Mouse (Mus musculus) E14TG2a.4 (cell line): ENCODE data around the gene Hpd.

Experiments used
- H3K27me3 ChIP-seq: 2 replicates; pipeline ENCODE4 v1.6.1; 2014; ENCODE audit warnings: low read length, control low read depth; ENCODE audit not compliant: insufficient read depth
- H3K36me3 ChIP-seq: 2 replicates; pipeline ENCODE4 v1.6.1; 2014; ENCODE audit warnings: low read length, control low read depth; ENCODE audit not compliant: insufficient read depth
- H3K4me1 ChIP-seq: replicated peaks from 2 replicates; pipeline ENCODE4 v1.6.1; 2014; ENCODE audit warnings: low read depth, low read length, control low read depth
- H3K4me3 ChIP-seq: replicated peaks from 2 replicates; pipeline ENCODE4 v1.5.1; 2014; ENCODE audit warnings: mild to moderate bottlenecking, low read length
- H3K9me3 ChIP-seq: 2 replicates; pipeline ENCODE4 v1.6.1; 2014; ENCODE audit warnings: low read length, control low read depth
- CTCF ChIP-seq: conservative IDR thresholded peaks from 2 replicates; pipeline ENCODE4 v1.5.1; 2014; ENCODE audit warnings: low read length
- NANOG ChIP-seq: IDR thresholded peaks from 2 replicates; pipeline ENCODE4 v1.6.1; 2014; ENCODE audit warnings: borderline replicate concordance, low read length, mixed read lengths
- POU5F1 ChIP-seq: IDR thresholded peaks from 2 replicates; pipeline ENCODE4 v1.6.1; 2014; ENCODE audit warnings: low read length, borderline replicate concordance

The Hpd gene

DNA sequence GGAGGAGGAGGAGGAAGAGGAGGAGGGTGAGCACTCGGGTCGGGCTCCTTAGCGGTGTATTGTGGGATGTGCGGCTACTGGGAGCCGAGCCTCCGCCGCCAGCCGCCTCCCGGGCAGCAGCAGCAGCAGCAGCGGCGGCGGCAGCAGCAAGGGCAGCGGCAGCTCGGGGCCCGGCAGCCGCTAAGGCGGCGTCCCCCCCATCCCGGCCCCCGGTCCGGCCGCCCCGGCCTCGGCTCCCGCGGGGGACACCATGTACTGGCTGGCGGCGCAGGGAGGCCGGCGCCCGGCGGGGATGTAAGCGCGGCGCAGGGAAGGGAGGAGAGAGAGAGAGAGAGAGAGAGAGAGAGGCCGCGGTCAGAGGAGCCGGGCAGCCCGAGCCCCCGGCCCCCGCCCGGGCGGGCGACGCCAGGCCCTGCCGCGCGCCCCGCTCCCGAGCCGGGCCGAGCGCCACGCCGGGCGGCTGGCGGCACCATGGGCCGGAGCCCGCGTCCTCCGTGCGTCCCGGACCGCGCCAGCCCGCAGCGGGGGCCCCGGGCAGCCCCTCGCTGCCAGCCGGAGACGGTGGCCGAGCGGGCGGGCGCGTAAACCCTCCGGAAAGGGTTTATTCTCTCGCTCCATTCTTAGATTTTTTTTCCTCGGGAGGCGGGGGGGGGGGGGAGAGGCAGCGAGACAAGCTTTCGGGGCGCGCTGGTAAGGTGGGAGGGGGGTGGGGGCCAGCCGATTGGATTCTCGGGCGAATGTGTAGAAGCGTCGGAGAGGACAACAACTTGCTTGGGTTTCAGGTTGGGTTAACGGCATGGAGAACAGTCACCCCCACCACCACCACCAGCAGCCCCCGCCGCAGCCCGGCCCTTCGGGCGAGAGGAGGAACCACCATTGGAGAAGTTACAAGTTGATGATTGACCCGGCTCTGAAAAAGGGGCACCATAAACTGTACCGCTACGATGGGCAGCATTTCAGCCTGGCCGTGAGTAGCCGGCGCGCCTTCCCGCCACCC lies 40.1 kb downstream of the Hpd start, which contains the start of gene Setd1b:
Setd1b (plus strand) TSS at position 33 of the 997 bp plus-strand sequence.
- Histone ChIP-seq H3K4me3 (peak within 1 kb of the TSS; percentile 82), H3K36me3 (peaks cover 35% of the 10 kb centered on the region), H3K9me3 (no peaks in the 10 kb centered on the region), H3K27me3 (peaks cover 12% of the 10 kb centered on the region), H3K4me1 (peaks cover 54% of the 10 kb centered on the region)
- TF ChIP-seq NANOG (no peak), POU5F1 (no peak), CTCF (no peak)

DNA sequence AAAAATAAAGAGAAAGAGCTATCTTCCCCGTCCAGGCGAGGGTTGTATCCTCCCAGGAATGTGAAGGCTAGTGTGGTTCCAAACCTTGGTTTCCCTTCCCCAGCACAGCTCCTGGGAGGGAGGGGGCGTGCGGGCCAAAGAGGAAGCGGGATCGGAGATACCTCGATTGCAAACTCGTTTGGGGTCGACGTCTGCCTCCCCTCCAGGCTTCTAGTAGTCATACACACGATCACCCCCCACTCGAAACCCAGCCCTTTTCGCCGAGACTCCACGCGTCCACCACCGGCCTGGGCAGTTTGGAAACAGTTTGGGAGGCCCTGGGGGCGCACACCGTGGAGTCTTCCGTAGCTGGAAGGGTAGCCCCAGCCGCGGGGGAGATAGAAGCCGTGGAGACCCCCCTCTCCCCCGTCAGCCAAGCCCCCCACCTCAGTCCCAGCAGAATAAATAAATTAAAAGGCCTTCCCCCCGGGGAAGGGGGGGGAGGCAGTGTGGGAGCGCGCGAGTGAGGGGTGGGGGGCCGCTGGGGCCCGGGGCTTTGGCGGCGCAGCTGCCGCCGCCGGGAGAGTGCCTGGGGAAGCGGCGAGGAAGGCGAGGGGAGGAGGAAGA lies 40.9 kb downstream of the Hpd start:
- peaks cover 54% of the 10 kb centered on the region for H3K4me1 ChIP-seq
- no peaks in the 10 kb centered on the region for H3K9me3 ChIP-seq
- peak overlapping the region; percentile 82 for H3K4me3 ChIP-seq
- TF ChIP-seq POU5F1 (no peak), NANOG (no peak), CTCF (no peak)
- H3K27me3 ChIP-seq = peaks cover 12% of the 10 kb centered on the region
- peaks cover 33% of the 10 kb centered on the region for H3K36me3 ChIP-seq

DNA sequence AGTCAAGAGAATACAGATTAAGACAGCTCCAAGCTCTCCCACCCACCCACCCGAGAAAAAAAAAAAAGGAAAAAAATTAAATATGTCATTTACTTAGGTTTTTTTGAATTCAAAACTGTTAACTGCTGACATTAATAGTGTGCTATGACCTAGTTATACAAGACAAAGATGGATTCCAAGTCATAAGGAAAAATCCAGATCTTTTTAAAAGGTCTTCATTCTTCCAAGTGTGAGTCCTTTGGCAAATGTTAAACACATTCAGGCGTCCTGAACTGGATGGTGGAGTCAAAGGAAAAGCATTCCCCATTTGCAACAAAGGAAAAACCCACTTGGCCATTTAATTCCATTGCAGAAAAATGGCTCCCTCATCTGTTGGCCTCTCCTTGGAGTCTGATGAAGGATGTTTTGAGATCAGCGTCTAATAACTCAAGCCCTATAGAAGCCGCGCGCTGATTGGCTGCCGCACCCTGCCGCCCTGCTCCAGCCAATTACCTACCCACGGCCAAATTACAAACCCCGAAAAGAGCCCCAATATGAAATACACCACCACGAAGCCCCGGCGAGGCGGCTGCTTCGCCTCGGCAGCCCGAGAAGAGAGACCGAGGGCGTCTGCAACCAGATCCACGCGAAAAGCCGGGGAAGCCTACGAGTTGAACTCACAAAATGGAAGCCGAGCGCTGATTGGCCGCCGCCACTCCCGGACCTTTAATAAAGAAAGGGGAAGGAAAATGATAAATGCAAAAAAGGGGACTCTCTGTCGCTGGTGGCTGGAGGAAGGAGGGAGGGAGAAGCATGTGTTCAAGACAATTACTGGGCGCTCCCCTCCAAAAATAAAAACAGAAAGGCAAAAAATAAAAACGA lies 41.6 kb downstream of the Hpd start:
- H3K27me3 ChIP-seq = peaks cover 7% of the 10 kb centered on the region
- peak overlapping the region; percentile 82 for H3K4me3 ChIP-seq
- H3K9me3 ChIP-seq = no peaks in the 10 kb centered on the region
- H3K36me3 ChIP-seq = peaks cover 26% of the 10 kb centered on the region
- peaks cover 52% of the 10 kb centered on the region for H3K4me1 ChIP-seq
- TF ChIP-seq POU5F1 = no peak
- TF ChIP-seq NANOG = no peak
- TF ChIP-seq CTCF = no peak

DNA sequence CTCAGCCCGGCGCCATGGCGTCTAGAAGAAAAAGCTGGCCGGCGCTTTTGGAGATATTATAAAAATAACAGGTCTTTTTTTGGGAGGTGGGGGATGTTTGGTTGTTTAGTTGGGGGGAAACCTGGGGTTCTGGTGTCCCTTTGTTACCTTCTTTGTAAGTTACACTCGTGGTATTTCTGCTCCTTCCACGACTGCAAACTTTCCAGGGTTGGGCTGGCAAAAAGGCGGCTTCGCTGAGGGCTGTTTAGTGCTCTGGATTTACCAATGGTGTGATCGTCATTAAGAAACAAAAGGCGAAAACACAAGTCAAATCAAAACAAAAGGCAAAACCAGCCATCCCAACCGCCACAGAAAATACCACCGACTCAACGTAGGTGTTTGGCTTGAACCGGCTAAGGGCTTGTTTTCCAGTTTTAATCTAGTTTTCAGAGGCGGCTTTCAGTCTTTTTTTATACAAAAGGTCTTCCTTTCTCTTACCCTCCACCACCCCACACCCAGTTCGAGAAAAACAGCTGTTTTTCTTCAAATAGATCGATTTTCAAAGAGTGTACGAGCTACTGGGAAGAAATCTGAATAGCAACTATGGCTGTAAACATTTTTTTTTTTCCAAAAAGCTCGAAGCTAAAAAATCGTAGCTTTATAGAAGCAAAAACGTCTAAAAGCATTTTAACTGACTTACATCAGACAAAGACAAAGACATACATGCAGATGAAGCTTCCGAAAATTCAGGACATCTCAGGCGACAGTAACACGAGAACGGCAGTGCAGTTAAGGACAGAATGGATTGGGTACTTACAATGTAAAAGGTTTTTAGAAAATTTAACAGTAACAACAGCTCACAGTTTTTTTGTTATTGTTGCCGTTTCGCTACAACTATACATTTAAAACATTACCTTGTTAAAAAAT lies 42.6 kb downstream of the Hpd start:
- peaks cover 16% of the 10 kb centered on the region for H3K36me3 ChIP-seq
- H3K4me3 ChIP-seq = peak overlapping the region; percentile 89
- H3K4me1 ChIP-seq = peaks cover 49% of the 10 kb centered on the region
- H3K27me3 ChIP-seq = no peaks in the 10 kb centered on the region; the same call in 1 of the 2 replicates
- no peaks in the 10 kb centered on the region for H3K9me3 ChIP-seq
- TF ChIP-seq POU5F1 (no peak), CTCF (no peak), NANOG (no peak)

DNA sequence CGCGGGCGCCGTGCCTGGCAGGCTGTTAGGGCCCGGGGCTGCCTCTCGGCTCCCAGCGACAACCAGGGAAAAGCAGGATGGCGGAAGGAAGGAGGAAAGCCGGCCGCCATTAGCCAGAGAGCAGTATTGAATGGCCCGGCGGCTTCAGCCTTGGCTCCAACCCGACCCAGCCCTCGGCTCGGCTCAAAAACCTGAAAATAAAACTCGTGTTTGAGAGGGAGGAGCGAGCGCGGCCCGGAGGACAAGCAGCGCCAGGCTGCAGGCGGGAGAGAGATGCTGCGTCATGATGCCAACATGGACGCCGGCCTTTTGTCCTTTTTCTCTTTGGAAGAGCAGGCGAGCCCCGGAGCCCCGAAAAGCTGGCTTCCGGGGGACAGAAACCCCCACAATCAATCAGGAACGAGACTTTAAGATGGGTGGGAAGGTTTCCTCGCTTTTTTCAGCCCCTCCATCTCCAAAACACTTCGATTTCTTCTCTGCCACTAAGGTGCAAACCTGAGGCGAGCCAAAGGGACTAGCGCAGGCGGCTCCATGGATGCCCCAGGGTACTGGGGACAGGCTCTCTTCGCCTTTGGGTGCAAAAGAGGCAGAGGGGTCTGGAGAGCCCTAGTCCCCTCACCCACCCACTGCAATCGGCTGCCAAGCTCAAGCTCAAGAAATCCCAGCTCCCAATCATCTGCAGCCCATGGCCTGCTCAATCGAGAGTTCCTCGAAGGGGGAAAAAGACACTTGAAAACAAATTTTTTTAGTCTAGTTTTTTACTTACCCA lies 43.4 kb downstream of the Hpd start:
- TF ChIP-seq NANOG (no peak), POU5F1 (no peak), CTCF (no peak)
- Histone ChIP-seq H3K4me1 (peaks cover 49% of the 10 kb centered on the region), H3K4me3 (peak overlapping the region; percentile 89), H3K27me3 (no peaks in the 10 kb centered on the region; the same call in 1 of the 2 replicates), H3K9me3 (no peaks in the 10 kb centered on the region), H3K36me3 (peaks cover 12% of the 10 kb centered on the region)

DNA sequence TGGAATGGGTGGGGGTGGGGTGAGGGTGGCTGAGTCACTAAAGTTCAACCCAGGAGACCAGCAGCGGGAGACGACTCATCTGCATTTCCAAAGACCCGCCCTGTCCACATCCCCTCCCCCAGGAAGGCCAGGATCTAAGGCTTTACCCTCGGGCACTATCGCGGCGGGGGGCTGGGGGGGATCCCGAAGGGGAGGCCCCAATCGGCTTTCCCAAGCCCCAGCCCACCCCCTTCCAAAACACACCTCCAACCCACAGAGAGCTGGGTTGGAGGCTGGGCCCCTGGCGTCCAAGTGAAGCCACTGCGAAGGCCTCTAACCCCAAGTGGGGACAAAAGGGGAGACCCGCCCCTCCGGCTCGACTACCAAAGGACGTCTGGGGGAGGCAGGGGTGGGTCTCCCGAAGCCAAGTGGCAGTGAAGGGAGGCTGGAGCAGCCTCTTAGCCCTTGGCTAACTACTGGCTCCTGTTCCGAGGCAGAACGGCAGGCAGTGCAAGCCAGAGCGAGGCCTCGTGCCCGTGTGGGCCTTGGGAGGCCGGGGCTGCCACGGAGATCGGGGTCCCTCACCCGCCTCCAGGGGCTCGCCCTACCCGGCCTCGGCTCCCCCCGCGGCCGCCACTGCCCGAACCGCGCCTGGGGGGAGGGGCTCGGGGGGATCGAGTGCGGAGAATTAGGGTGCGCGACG lies 44.2 kb downstream of the Hpd start:
- peaks cover 15% of the 10 kb centered on the region for H3K36me3 ChIP-seq
- TF ChIP-seq NANOG (no peak), CTCF (peak; percentile 8; the same call in 1 of the 2 replicates), POU5F1 (no peak)
- peak overlapping the region; percentile 89 for H3K4me3 ChIP-seq
- H3K27me3 ChIP-seq = no peaks in the 10 kb centered on the region; the same call in 1 of the 2 replicates
- H3K4me1 ChIP-seq = peaks cover 48% of the 10 kb centered on the region
- no peaks in the 10 kb centered on the region for H3K9me3 ChIP-seq

DNA sequence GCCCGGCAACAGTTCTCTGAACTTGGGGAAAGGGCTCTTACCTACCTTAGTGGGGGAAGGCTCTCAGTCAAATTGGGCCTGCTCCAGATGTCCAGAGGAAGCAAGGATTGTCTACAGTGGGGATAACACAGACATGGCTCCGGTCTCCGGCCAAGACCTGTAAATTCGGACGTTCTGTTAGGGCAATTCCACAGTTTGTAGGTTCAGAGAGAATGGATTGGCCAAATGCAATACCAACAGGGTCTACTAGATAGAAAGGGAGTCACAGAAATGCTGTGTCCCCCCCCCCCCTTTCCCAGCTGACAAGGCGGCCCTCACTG lies 44.7 kb downstream of the Hpd start:
- Histone ChIP-seq H3K4me3 (peak overlapping the region; percentile 83), H3K27me3 (no peaks in the 10 kb centered on the region), H3K9me3 (no peaks in the 10 kb centered on the region), H3K36me3 (peaks cover 19% of the 10 kb centered on the region), H3K4me1 (peaks cover 49% of the 10 kb centered on the region)
- TF ChIP-seq CTCF (no peak), NANOG (no peak), POU5F1 (no peak)
